Mouse (Mus musculus) natural killer cell, adult 2 months (primary cell): ENCODE data around the gene Olfr214.
A peak's percentile ranks its signal among the peaks of the same experiment; 100 is the strongest.
"Not testable (repeated sequence)": the region's sequence is repeated elsewhere in the genome, so short reads cannot be mapped to it uniquely, and the experiment has no call there.

Source experiments
- DNase-seq, 2 experiments: peaks; one replicate each; pipeline ENCODE4 v3.0.0; 2022; ENCODE audit warnings: low spot score in 2 of 2

Olfr214 gene

GRCm38 (mm10) chr6:116553935-116554334 lies at the start of gene Olfr214:
Gene Olfr214 (plus strand): TSS chr6:116554235.
- DNase-seq = no peak

- not testable (repeated sequence) for DNase-seq
Measured at GRCm38 (mm10) chr6:116506302-116507003, 47.6 kb upstream of the Olfr214 start, which contains the start of gene Olfr212. Gene Olfr212 (plus strand): TSS chr6:116506516.

- no peak for DNase-seq
Measured at GRCm38 (mm10) chr6:116514832-116515231, 39.2 kb upstream of the Olfr214 start.

GRCm38 (mm10) chr6:116538156-116538555 lies 15.9 kb upstream of the Olfr214 start, which contains the start of gene Olfr213:
Gene Olfr213 (plus strand): TSS chr6:116538456.
- no peak for DNase-seq

GRCm38 (mm10) chr6:116542500-116542899 lies 11.5 kb upstream of the Olfr214 start:
- DNase-seq = no peak

GRCm38 (mm10) chr6:116550841-116551240 lies 3.2 kb upstream of the Olfr214 start, which contains the start of gene Gm5580:
Gene Gm5580 (plus strand): TSS chr6:116551141.
- DNase-seq = not testable (repeated sequence)

GRCm38 (mm10) chr6:116554952-116555351 lies 917 bp downstream of the Olfr214 start:
- DNase-seq = no peak

GRCm38 (mm10) chr6:116569834-116570233 lies 15.8 kb downstream of the Olfr214 start:
- DNase-seq = peak; percentile 4 to 9

- DNase-seq = no peak
Measured at GRCm38 (mm10) chr6:116584095-116584494, 30.1 kb downstream of the Olfr214 start, which contains the start of gene Olfr215. Gene Olfr215 (minus strand): TSS chr6:116584195.

- DNase-seq = not testable (repeated sequence)
Measured at GRCm38 (mm10) chr6:116600969-116601368, 46.9 kb downstream of the Olfr214 start.

GRCm38 (mm10) chr6:116607230-116607629 lies 53.2 kb downstream of the Olfr214 start:
- no peak for DNase-seq
